Comparison of ENCODE assay signal across 8 mouse cellular contexts in genomic region chr12:95691961-95692767, GRCm38 (mm10). TPM values are rescaled to one million over a fixed set of nuclear protein-coding genes. Genes with fewer than 3 reads are reported as not detected.
DNase-seq lines count a peak whose midpoint lies in the region; ATAC-seq and TF ChIP-seq lines count a peak whose summit lies in the region.

Gene Flrt2, plus strand, starts transcription at chr12:95692226.

- peak; percentile 41 for DNase-seq in forebrain, embryonic 10.5 days (ENCODE audit: extremely low spot score, low spot score)
- DNase-seq in heart, postnatal 14 days: peak; percentile 29 to 38
- DNase-seq in layer of hippocampus, postnatal 25 days (ENCODE audit: extremely low spot score in 1 of 2, low spot score in 1 of 2): peak in 1 of 2 experiments; percentile 33
- peak; percentile 9 for DNase-seq in lung, postnatal 36 days

- WGBS in forebrain, embryonic 10.5 days: under 1% methylated on average over 32 of the region's 32 CpGs
- WGBS in small intestine, adult 2 months: 2% methylated on average over 32 of the region's 32 CpGs

- no peaks in the 10 kb centered on the region for H3K9me3 ChIP-seq in megakaryocyte, embryonic 14.5 days
- H3K9me3 ChIP-seq in forebrain, embryonic 10.5 days: no peaks in the 10 kb centered on the region

- no peaks in the 10 kb centered on the region for H3K36me3 ChIP-seq in megakaryocyte, embryonic 14.5 days (replicated peaks; ENCODE audit: low read length)
- no peaks in the 10 kb centered on the region for H3K36me3 ChIP-seq in forebrain, embryonic 10.5 days (replicated peaks)
- H3K36me3 ChIP-seq in small intestine, adult 2 months (ENCODE audit: control insufficient read depth, insufficient read depth, low read length): no peaks in the 10 kb centered on the region

- peaks cover 66% of the 10 kb centered on the region for H3K27me3 ChIP-seq in megakaryocyte, embryonic 14.5 days (replicated peaks)
- H3K27me3 ChIP-seq in forebrain, embryonic 10.5 days (ENCODE audit: poor library complexity, severe bottlenecking): peaks cover 63% of the 10 kb centered on the region
- 0 out of 2 replicates have a peak, but pooled peaks cover 14% of the 10 kb centered on the region for H3K27me3 ChIP-seq in small intestine, adult 2 months (ENCODE audit: control insufficient read depth, insufficient read depth, low read length)

- peak within 1 kb of the TSS; percentile 93; the same call in 1 of the 2 replicates for H3K27ac ChIP-seq in forebrain, embryonic 10.5 days
- H3K27ac ChIP-seq in small intestine, adult 2 months (ENCODE audit: insufficient read depth, low read depth, low read length): no peak within 1 kb of the TSS

- ATAC-seq in megakaryocyte, adult 5-6 weeks (ENCODE audit: poor library complexity, severe bottlenecking): no peak
- no peak for ATAC-seq in erythroid progenitor cell, adult 5-6 weeks (replicated peaks; ENCODE audit: low FRiP score, poor library complexity, severe bottlenecking)

- no peak for TF ChIP-seq POLR2A in small intestine, adult 2 months (IDR thresholded peaks at IDR 0.05; ENCODE audit: low read depth, low read length)

- no peak for TF ChIP-seq CTCF in small intestine, adult 2 months (IDR thresholded peaks at IDR 0.05; ENCODE audit: extremely low read depth, insufficient read length, insufficient replicate concordance, low read depth, low read length)

- intact Hi-C loops in heart, postnatal 14 days (cut with DNase I): loop anchor here (2.0 to 10.0 kb wide), 5 partner anchors 457 to 1501 kb away; no protein-coding TSS in a partner anchor

- peak within 1 kb of the TSS; percentile 81 for H3K4me3 ChIP-seq in megakaryocyte, embryonic 14.5 days (replicated peaks)
- peak within 1 kb of the TSS; percentile 78 for H3K4me3 ChIP-seq in forebrain, embryonic 10.5 days
- peak within 1 kb of the TSS; percentile 4 for H3K4me3 ChIP-seq in small intestine, adult 2 months (ENCODE audit: low read depth, low read length)

- H3K4me1 ChIP-seq in megakaryocyte, embryonic 14.5 days: peaks cover 37% of the 10 kb centered on the region
- peaks cover 51% of the 10 kb centered on the region for H3K4me1 ChIP-seq in forebrain, embryonic 10.5 days
- no peaks in the 10 kb centered on the region; the same call in 1 of the 2 replicates for H3K4me1 ChIP-seq in small intestine, adult 2 months (ENCODE audit: control insufficient read depth, insufficient read depth, insufficient read length, low read length)

RNA-seq across cellular contexts. Expression of gene Flrt2, which starts in this region (rescaled TPM):
- 0.26 TPM in 1 of 2 replicates, not detected in the other for polyA plus RNA-seq in megakaryocyte, embryonic 14.5 days (2012; ENCODE audit: insufficient read depth, low replicate concordance)
- total RNA-seq in megakaryocyte, adult 5-6 weeks (2015): 0.02 TPM in 2 replicates
- total RNA-seq in megakaryocyte, adult 5-6 weeks (2017): not detected in 2 replicates
- polyA plus RNA-seq in forebrain, embryonic 10.5 days (2016; fragmentation: Nextera tagmentation; extraction: Ambion mirVana): 14.6 and 15.4 TPM in 2 replicates
- total RNA-seq in heart, postnatal 14 days (2021): 10 to 100 TPM; 11.3 to 14.5 TPM
- 10 to 100 TPM; 35.5 to 41.6 TPM for total RNA-seq in layer of hippocampus, postnatal 25 days (2021)
- 0.20 and 0.62 TPM in 2 replicates for polyA plus RNA-seq in small intestine, adult 2 months (2012; rRNA removed)
- total RNA-seq in erythroid progenitor cell, adult 5-6 weeks (2015; ENCODE audit: low replicate concordance): 0.42 TPM in 1 of 2 replicates, not detected in the other
- not detected in 2 replicates for total RNA-seq in erythroid progenitor cell, adult 5-6 weeks (2017; ENCODE audit: low replicate concordance)

Comparison
In these comparisons a context has a peak if more than half of its experiments do, and no peak if none do; other contexts are left out.
1. RNA of gene Flrt2 (total RNA-seq): 35.5 to 41.6 TPM in layer of hippocampus, postnatal 25 days and 11.3 to 14.5 TPM in heart, postnatal 14 days; 0.42 TPM in erythroid progenitor cell, adult 5-6 weeks and 0.02 TPM in megakaryocyte, adult 5-6 weeks; every median in the first group is over 4 times any median in the second.
2. H3K4me3 ChIP-seq: peak in every context shown above with its lines; median percentile 81 in megakaryocyte, embryonic 14.5 days; 78 in forebrain, embryonic 10.5 days; 4 in small intestine, adult 2 months.